Mouse (Mus musculus) layer of hippocampus, adult 9-10 months (tissue): Measurements from ENCODE around the gene Il20.

Source experiments
- DNase-seq: peaks from one replicate; pipeline ENCODE4 v3.0.0; 2022; ENCODE audit warnings: low spot score

The Il20 gene

DNA sequence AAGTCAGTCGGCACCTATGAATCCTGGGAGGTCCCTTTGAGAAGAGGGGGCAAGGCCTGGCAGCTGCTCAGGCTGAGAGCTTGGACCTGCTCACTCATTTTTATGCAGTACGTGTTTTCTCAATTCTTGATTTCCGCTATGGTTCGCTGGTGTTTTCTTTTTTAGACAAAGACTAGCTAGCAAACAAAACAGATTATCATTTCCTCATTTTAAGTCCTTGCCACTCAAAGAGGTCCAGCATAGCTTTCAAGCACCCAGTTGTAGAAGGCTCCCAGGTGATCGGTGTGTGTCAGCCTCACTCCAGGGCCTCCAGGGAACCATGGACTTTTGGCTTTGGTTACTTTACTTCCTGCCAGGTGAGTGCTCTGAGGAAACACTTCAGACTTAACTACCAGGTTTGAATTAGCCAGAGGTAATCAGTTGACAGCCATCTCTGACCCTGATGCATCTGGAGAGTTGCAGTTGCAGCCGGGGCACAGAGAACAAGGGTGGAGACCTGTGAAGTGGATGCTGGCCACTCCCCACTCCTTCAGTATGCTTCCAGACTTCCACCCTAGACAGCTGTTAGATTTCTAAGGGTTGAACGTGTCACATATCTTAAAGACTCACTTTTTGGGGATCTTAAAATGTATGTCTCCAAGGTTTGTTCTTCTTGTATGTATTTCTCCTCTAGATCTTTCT lies 45.6 kb downstream of the Il20 start, which contains the start of gene Fcmr:
Gene Fcmr, plus strand, starts transcription at position 129 of the 681 bp plus-strand sequence.
- DNase-seq: no peak

DNA sequence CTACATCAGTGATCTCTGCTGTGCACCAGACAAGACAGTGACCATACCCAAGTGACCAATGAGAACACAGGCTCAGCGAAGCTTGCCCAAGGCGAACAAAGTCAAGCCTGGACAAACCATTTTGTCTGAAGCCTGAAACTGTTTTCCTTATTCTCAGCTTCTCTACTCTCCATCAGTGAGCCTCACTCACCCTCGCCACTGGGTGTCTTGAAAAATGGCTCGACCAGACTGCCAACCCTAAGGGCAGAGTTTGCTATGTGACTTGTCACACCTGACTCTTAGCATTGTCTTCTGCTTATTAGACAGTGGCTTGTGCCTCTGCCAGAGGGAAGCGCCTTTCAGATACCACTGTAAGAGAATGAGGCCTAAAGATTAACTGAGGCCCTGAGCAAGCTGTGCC lies 46.5 kb downstream of the Il20 start:
- no peak for DNase-seq

DNA sequence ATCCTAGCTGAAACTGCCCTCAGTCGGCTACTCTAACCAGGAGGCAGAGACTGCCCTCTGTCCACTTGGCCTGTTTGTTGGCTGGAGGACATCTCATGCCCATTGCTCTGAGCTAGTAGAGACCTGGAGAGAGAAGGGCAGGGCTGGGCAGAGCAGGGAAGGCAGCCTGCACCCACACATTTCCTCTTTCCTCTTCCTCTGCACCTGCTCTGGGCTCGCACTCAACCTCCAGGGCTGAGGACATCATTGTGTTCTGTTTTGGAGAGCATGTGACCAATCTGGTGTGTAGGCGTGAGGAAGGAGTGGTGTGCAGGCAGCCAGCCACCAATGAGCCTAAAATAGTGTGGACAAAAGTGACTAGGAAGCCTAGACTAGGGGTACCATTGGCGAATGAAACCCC lies 47.0 kb downstream of the Il20 start:
- no peak for DNase-seq

DNA sequence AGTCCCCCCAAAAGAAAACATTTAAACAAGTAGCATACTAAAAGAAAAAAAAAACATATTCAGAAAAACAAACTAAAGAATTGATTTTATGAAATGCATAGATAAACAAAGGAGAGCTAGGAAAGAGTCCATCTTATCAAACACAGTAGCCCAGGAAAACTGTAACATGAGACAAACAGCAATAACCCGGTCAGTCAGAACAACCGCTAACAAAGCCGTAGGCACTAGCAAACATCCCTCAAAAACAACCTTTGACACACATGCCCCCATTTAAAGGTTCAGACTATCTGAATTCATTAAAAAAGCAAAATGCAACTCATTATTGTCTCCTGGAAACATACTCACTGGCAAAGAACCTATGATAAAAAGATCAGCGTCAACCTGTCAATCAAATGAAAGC lies 53.8 kb downstream of the Il20 start:
- DNase-seq: no peak
